Mouse (Mus musculus) left cerebral cortex, adult 11 months (tissue): ENCODE results near the gene Fam173b.

Experiments
- DNase-seq: peaks from one replicate; pipeline ENCODE4 v3.0.0; 2022; ENCODE audit warnings: low spot score

Fam173b gene

GRCm38 (mm10) chr15:31636091-31636595 is 34.5 kb downstream of the Fam173b start:
- no peak for DNase-seq

GRCm38 (mm10) chr15:31647225-31647624 is 45.6 kb downstream of the Fam173b start:
- no peak for DNase-seq

GRCm38 (mm10) chr15:31647851-31648569 is 46.4 kb downstream of the Fam173b start:
- no peak for DNase-seq

GRCm38 (mm10) chr15:31649691-31650090 is 48.0 kb downstream of the Fam173b start:
- DNase-seq, result no peak

GRCm38 (mm10) chr15:31650821-31651220 is 49.2 kb downstream of the Fam173b start:
- no peak for DNase-seq

GRCm38 (mm10) chr15:31660133-31660795 is 58.6 kb downstream of the Fam173b start:
- no peak for DNase-seq

- no peak for DNase-seq
Observed at GRCm38 (mm10) chr15:31660844-31661243, 59.2 kb downstream of the Fam173b start.

- DNase-seq, result no peak
Observed at GRCm38 (mm10) chr15:31661802-31662201, 60.1 kb downstream of the Fam173b start.

- DNase-seq, result no peak
Observed at GRCm38 (mm10) chr15:31663074-31663473, 61.4 kb downstream of the Fam173b start.
